Mouse (Mus musculus) embryonic fibroblast, embryonic 13.5 days (primary cell): ENCODE data around the gene Med26.

Experiments used
- CTCF ChIP-seq: IDR thresholded peaks from 2 replicates; pipeline ENCODE4 v1.5.1; 2011; ENCODE audit warnings: mild to moderate bottlenecking, control low read depth, low read length, moderate library complexity, borderline replicate concordance; ENCODE audit not compliant: insufficient read depth
- POLR2A ChIP-seq: IDR thresholded peaks from 2 replicates; pipeline ENCODE4 v1.6.1; 2011; ENCODE audit warnings: low read depth, mild to moderate bottlenecking, control low read depth, low read length, moderate library complexity

DNA sequence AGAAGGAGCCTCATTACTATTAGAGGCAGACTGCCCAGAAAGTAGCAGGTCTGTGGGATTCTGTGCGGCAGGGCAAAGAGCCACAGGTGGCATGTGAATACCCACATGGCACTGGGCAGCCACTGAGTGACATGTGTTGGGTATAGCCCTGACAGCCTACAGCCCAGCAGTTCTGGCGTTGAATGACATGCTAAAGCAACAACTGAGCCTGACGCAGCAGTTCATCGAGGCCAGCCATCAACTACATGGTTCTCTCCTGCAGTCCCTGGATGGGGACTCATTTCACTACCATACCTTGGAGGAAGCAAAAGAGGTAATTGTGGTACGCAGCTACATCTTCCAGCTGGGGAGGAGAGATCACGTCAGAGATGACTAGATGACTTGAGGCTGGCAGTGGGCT is 89.6 kb downstream of the Med26 start:
- TF ChIP-seq CTCF = no peak
- no peak for TF ChIP-seq POLR2A
